Mouse (Mus musculus) mature B cell (primary cell): Measurements from ENCODE around the gene Gm6871.
"Not testable (repeated sequence)": the region's sequence is repeated elsewhere in the genome, so short reads cannot be mapped to it uniquely, and the experiment has no call there.

ENCODE experiments used
- in situ Hi-C: fragments of 300-500 bp; cut with MboI; formaldehyde crosslinking; loops from 2 replicates; pipeline ENCODE4 v1.14.3; 2019

Gm6871 gene

GRCm38 (mm10) chr7:41573562-41573961 lies at the start of gene Gm6871:
Gene Gm6871, minus strand, starts transcription at chr7:41573662.
- in situ Hi-C loops, result not testable (repeated sequence)

- in situ Hi-C loops, result not testable (repeated sequence)
Observed at GRCm38 (mm10) chr7:41616241-41616640, 42.8 kb upstream of the Gm6871 start.

- in situ Hi-C loops, result no loop called here
Observed at GRCm38 (mm10) chr7:41611654-41612053, 38.2 kb upstream of the Gm6871 start.

GRCm38 (mm10) chr7:41599932-41600548 lies 26.6 kb upstream of the Gm6871 start:
- in situ Hi-C loops, result no loop called here

DNA sequence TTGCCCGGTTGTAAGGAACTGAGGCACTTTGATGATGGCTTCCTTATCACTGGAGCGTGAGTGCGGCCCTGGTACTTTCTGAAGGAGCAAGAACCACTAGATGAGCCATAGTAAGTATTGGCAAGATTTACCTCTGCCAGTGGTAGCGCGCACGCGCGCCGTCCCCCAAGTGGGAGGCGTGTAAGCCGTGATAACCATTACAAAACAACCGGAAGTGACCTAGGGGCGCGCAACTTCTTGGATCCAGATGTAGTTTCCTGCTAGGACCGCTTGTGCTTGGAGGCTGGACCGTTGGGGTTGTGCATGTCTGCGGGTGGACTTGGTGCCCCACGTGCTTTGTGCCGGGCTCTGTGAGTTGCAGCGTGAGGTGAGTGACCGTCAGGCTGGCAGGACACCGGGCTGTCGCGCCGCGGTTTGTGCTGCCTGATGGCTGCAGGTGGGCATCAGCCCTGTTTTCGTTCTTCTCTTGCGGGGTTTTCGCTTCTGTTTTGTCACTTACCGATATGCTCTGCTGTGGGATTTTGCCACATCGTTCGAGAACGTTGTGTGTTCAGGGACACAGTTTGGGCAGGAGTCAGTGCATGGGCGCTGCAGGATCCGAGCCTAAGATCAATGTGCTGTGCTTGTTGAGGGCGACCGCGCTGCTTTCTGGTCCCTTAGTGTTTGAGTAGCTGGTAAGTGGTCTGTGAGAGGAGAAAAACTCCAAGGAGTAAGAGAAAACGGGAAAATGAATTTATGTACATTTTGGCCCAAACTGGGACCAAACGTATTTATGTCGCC lies 25.8 kb upstream of the Gm6871 start, which contains the start of gene 2610021A01Rik:
Gene 2610021A01Rik (plus strand): TSS at position 197 of the 780 bp plus-strand sequence.
- in situ Hi-C loops, result no loop called here

GRCm38 (mm10) chr7:41598615-41599014 lies 25.2 kb upstream of the Gm6871 start:
- in situ Hi-C loops, result no loop called here

DNA sequence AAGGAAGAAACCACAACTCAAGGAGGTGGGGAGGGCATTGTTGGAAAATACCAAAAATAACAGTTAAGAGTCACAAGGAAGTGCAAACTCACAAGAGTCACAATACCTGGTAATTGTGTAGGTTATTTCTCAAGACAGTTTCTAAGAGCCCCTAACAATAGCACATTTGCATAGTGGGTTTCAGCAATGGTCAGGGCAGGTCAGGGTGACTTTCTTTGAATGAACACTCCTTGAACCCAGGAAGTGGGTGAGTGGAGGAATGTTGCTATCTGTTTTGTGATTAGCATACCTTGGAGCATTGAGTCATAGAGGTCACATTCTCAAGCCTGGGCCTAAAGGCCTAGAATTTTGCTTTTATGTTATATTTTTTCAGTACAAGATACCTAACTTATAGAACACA lies 14.4 kb upstream of the Gm6871 start:
- in situ Hi-C loops, result not testable (repeated sequence)

GRCm38 (mm10) chr7:41582028-41582427 lies 8.6 kb upstream of the Gm6871 start:
- in situ Hi-C loops, result no loop called here

- in situ Hi-C loops, result no loop called here
Observed at GRCm38 (mm10) chr7:41577956-41578355, 4.5 kb upstream of the Gm6871 start.

- in situ Hi-C loops, result no loop called here
Observed at GRCm38 (mm10) chr7:41560681-41561080, 12.8 kb downstream of the Gm6871 start.

DNA sequence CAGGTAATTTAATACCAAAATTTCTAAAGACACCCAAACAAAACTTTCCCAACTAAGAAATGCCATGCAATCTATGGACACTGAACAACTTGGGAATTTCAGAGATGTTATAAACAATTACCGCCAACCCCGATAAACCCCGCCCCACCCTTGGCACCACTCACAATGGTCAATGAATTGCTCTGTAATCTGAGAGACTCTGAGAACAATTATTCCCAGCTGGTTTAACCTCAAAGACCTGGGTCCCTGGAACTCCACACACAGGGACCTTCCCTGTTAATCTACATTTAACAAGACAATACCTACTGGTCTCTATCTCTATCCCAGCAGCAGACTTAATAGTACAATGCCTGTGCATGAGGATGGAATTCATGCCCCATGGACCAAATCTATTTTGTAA lies 60.8 kb downstream of the Gm6871 start:
- in situ Hi-C loops, result no loop called here

GRCm38 (mm10) chr7:41512207-41512606 lies 61.3 kb downstream of the Gm6871 start:
- in situ Hi-C loops, result no loop called here

DNA sequence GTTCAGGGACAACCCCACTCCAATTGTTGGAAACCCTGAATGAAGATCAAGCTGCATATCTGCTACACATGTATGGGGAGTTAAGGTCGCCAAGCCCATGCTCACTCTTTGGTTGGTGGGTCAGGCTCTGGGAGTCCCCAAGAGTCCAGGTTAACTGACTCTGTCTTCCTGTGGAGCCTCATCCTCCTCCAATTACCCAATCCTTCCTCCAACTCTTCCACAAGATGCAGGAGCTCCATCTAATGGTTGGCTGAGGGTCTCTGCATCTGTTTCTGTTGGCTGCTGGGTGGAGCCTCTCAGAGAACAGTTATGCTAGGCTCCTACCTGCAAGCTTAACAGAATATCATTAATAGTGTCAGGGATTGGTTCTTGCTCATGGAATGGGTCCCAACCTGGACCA lies 71.1 kb downstream of the Gm6871 start:
- in situ Hi-C loops, result no loop called here

DNA sequence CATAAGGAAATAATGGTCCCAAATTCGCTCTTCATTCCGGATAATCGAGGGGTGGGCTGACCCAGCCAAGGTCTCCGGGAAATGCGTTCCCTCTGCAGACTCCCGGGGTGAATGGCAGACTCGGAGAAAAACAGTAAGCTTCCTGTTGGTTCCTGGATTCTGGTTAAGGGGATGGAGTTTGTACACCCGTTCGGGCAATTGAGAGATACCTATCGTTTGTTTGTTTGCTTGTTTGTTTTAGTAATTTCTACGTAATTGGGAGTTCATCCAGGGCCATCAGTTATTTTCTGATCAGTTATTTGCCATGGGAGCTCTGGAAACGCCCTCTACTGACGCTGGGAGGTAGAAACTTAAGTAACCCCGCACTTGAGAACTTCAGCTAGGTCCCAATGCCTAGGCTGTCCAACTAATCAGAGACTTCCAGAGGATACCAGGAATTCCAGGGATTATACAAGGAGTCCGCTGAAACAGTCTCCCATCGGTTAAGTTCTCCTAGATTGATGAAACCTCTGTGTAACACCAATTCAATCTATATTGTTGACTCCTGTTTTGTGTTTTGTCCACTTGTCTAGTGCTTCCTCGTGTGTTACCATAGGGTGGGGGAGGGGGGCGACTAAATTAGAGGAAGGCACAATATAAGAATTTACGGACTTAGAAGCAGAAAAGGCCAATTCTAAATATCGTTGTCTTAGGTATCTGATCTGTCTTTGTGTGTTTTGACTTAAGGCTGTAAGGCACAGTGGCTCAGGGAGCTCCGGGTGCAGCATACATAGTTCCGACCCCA lies 73.1 kb downstream of the Gm6871 start:
- in situ Hi-C loops, result no loop called here

- in situ Hi-C loops, result loop anchor here (10.0 kb wide), 1 partner anchor 105 kb away; the partner anchor contains the start of gene AI987944
Observed at GRCm38 (mm10) chr7:41499389-41500049, 73.9 kb downstream of the Gm6871 start, which contains the start of the genes Gm20449 and AW146154. Gene Gm20449, minus strand, starts transcription at chr7:41499417. Gene AW146154, minus strand, starts transcription at chr7:41499890.

GRCm38 (mm10) chr7:41499018-41499388 lies 74.5 kb downstream of the Gm6871 start:
- in situ Hi-C loops, result loop anchor here (10.0 kb wide), 1 partner anchor 104 kb away; the partner anchor contains the start of gene AI987944

DNA sequence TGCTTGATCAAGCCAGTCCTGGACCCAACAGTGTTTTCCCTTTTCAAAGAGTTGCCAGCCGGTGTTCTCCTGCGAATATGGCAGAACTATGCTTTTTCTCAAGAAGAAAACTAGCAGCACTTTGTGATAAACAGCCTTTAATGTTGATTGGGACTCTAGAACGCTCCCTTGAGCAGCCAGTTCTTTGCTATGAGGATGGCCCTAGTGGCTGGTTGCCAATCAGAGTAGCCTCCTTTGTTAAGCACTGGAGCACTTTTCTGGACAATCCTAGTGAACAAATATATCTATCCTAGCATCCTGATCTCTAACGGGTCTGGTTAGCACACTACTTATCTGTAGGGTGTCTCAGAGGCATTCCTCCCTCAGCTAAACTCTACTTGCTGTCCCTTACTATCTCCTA lies 75.0 kb downstream of the Gm6871 start:
- in situ Hi-C loops, result loop anchor here (10.0 kb wide), 1 partner anchor 104 kb away; the partner anchor contains the start of gene AI987944

- in situ Hi-C loops, result loop anchor here (10.0 kb wide), 1 partner anchor 103 kb away; the partner anchor contains the start of gene AI987944
Observed at GRCm38 (mm10) chr7:41497871-41498270, 75.6 kb downstream of the Gm6871 start.
